Mouse (Mus musculus) neural tube, embryonic 14.5 days (tissue): ENCODE data around the gene Ptprh. TPM values are rescaled to one million over a fixed set of nuclear protein-coding genes. Genes with fewer than 3 reads are reported as not detected.

Experiments used
- ATAC-seq: fragments of 200-750 bp; cut with Nextera tagmentation; 2 replicates; pipeline ENCODE4 v1.8.0; 2017; ENCODE audit warnings: low read depth, mild to moderate bottlenecking, moderate TSS enrichment, moderate library complexity
- H3K27ac ChIP-seq: fragments of 300-500 bp; sonication (generic); 2 replicates; pipeline ENCODE4 v1.5.1; 2014; ENCODE audit warnings: low read depth, mild to moderate bottlenecking, control low read depth, low read length, moderate library complexity, mixed read lengths
- H3K27me3 ChIP-seq: fragments of 300-500 bp; sonication (generic); 2 replicates; pipeline ENCODE4 v1.6.1; 2014; ENCODE audit warnings: low read length; ENCODE audit not compliant: control insufficient read depth, insufficient read depth
- H3K36me3 ChIP-seq: fragments of 300-500 bp; sonication (generic); 2 replicates; pipeline ENCODE4 v1.6.1; 2014; ENCODE audit warnings: low read length, mixed read lengths; ENCODE audit not compliant: control insufficient read depth, insufficient read depth
- H3K4me1 ChIP-seq: fragments of 300-500 bp; sonication (generic); 2 replicates; pipeline ENCODE4 v1.6.1; 2014; ENCODE audit warnings: low read length; ENCODE audit not compliant: control insufficient read depth, insufficient read depth
- H3K4me2 ChIP-seq: fragments of 300-500 bp; sonication (generic); 2 replicates; pipeline ENCODE4 v1.6.1; 2014; ENCODE audit warnings: mild to moderate bottlenecking, low read depth, low read length, control low read depth
- H3K4me3 ChIP-seq: fragments of 300-500 bp; sonication (generic); 2 replicates; pipeline ENCODE4 v1.5.1; 2014; ENCODE audit warnings: low read depth, low read length, control low read depth, mixed read lengths
- H3K9ac ChIP-seq: fragments of 300-500 bp; sonication (generic); replicated peaks from 2 replicates; pipeline ENCODE4 v1.6.1; 2014; ENCODE audit warnings: low read depth, mild to moderate bottlenecking, control low read depth, low read length, mixed read lengths
- H3K9me3 ChIP-seq: fragments of 300-500 bp; sonication (generic); 2 replicates; pipeline ENCODE4 v1.6.1; 2016; ENCODE audit warnings: low read length; ENCODE audit not compliant: control insufficient read depth
- WGBS: fragments of 180-500 bp; shearing (Covaris S2); extraction: QIAGEN DNeasy Blood & Tissue Kit; methylation state at CpG from one replicate; pipeline ENCODE4 v1.1.7; 2014; 5-methylcytosine and 5-hydroxymethylcytosine counted together
- polyA plus RNA-seq: library from polyadenylated mRNA; unstranded; fragments of >200 nt; fragmentation: Nextera tagmentation; extraction: Ambion mirVana; gene quantifications from 2 replicates; pipeline ENCODE4 v1.2.1, GENCODE M21; 2014

The Ptprh gene
- polyA plus RNA-seq, 1 experiment from 2014 or later, result 0.20 TPM

DNA sequence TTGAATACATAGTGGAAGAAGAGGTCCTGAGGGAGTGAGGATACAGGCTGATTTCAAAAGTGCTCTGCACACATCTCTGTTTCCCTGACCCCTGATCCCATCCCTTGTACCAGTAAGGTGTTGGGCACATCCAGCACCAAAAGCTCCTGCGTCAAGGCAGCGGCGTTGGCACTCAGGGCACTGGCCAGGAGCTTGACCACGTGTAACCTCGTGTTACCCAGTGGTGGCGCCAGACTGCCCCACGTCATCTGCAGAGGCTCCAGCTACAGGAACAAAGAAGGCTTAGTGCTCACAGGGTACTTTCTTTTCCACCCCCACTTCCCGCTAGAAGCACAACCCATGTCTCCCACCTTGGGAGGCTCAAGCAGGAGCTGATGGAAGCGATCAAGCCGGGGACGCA is 37.3 kb upstream of the Ptprh start:
- Histone ChIP-seq H3K9me3 (no peaks in the 10 kb centered on the region), H3K4me2 (no peak overlapping the region), H3K27ac (no peak overlapping the region), H3K4me1 (no peaks in the 10 kb centered on the region), H3K9ac (no peak overlapping the region), H3K4me3 (no peak overlapping the region), H3K36me3 (peaks cover 49% of the 10 kb centered on the region), H3K27me3 (no peaks in the 10 kb centered on the region)
- ATAC-seq, result no peak
- WGBS, result 85% methylated on average over 11 of the region's 11 CpGs

DNA sequence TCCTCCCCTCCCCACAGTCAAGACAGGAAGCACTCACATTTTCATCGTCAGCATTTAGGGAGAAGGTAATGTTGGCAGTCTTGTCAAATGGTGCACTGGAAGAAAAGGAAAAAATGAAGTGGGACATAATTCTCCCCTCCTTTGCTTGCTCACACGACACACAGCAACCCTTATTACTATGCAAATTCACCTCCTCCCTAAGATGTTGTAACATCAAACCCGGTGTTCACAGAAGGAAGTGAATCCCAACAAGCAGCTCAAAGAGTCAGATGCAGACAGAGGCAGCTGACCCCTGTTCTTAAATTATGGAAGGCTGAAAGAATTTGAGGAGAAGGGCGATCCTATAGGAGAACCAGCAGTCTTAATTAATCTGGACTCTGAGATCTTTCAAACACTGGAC is 32.3 kb upstream of the Ptprh start:
- H3K27ac ChIP-seq, result no peak overlapping the region
- no peak overlapping the region for H3K4me2 ChIP-seq
- peaks cover 66% of the 10 kb centered on the region for H3K36me3 ChIP-seq
- no peak overlapping the region for H3K9ac ChIP-seq
- H3K9me3 ChIP-seq, result no peaks in the 10 kb centered on the region
- no peak for ATAC-seq
- no peaks in the 10 kb centered on the region for H3K4me1 ChIP-seq
- H3K27me3 ChIP-seq, result no peaks in the 10 kb centered on the region
- H3K4me3 ChIP-seq, result no peak overlapping the region
- WGBS, result 87% methylated on average over 4 of the region's 4 CpGs

DNA sequence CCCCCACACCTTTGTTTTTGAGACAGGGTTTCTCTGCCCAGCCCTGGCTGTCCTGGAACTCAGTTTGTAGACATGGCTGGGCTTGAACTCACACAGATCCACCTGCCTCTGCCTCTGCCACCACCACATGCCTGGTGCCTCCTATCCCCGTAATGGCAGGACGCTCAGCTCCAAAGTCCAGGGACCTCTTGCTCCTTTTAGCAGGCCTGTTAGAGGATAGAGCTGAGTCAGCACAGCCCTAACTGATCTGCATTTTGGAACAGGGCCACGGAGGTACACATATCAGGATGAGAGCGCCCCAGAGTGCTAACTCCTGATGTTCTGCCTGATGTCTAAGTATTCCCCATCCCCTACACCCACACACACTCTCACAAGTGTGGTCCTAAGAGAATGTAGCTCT is 27.2 kb upstream of the Ptprh start, which contains the start of gene Tmem86b:
Tmem86b (minus strand) TSS at position 392 of the 400 bp plus-strand sequence.
- Histone ChIP-seq H3K4me3 (no peak within 1 kb of the TSS), H3K27me3 (no peaks in the 10 kb centered on the region), H3K27ac (no peak within 1 kb of the TSS), H3K9ac (no peak within 1 kb of the TSS), H3K9me3 (no peaks in the 10 kb centered on the region), H3K4me2 (no peak within 1 kb of the TSS), H3K4me1 (no peaks in the 10 kb centered on the region), H3K36me3 (peaks cover 52% of the 10 kb centered on the region)
- ATAC-seq, result no peak
- WGBS, result 90% methylated on average over 4 of the region's 4 CpGs

DNA sequence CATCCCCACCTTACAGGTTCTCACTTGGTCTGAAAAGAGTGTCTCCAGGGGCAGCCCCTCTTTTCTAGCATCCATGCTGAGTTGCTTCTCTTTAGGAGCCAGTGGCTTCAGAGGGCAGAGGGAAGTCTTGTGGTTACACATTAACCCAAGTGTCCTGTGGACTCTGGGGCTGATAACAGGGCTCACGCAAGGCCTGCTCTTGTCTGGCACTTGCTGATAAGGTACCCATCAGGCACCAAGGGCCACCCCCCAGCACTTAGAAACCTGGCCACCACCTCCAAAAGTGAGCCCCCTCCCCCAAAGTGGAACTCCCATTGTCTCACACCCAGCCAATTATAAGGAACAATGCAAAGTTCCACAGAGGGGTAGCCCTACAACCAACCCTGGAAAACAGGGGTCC is 26.4 kb upstream of the Ptprh start:
- Histone ChIP-seq H3K4me2 (no peak overlapping the region), H3K27ac (no peak overlapping the region), H3K4me1 (no peaks in the 10 kb centered on the region), H3K9ac (no peak overlapping the region), H3K27me3 (no peaks in the 10 kb centered on the region), H3K4me3 (no peak overlapping the region), H3K36me3 (peaks cover 46% of the 10 kb centered on the region), H3K9me3 (no peaks in the 10 kb centered on the region)
- WGBS, result 84% methylated on average over 1 of the region's 1 CpGs
- no peak for ATAC-seq

DNA sequence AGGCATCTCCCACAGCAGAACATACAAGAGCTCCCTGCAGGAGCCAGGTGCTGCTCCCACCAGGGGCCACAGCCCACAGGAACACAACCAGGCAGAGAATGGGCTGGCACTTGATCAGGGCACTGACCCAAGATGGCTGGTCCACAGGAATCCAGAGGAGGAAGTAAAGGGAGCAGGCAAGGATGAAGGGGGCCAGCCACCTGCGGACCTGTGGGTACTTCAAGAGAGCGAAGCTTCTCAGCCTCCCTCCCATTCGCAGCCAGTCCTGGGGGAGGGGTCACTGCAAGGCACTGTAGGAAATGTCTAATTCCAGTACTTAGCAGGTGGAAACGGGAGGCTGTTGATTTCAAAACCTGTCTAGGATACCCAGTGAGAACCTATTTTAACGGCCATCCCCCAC is 25.7 kb upstream of the Ptprh start:
- H3K4me3 ChIP-seq, result no peak overlapping the region
- H3K27ac ChIP-seq, result no peak overlapping the region
- WGBS, result 92% methylated on average over 5 of the region's 5 CpGs
- no peaks in the 10 kb centered on the region for H3K9me3 ChIP-seq
- no peaks in the 10 kb centered on the region for H3K27me3 ChIP-seq
- H3K4me2 ChIP-seq, result no peak overlapping the region
- H3K36me3 ChIP-seq, result peaks cover 41% of the 10 kb centered on the region
- no peak overlapping the region for H3K9ac ChIP-seq
- no peaks in the 10 kb centered on the region for H3K4me1 ChIP-seq
- ATAC-seq, result no peak

DNA sequence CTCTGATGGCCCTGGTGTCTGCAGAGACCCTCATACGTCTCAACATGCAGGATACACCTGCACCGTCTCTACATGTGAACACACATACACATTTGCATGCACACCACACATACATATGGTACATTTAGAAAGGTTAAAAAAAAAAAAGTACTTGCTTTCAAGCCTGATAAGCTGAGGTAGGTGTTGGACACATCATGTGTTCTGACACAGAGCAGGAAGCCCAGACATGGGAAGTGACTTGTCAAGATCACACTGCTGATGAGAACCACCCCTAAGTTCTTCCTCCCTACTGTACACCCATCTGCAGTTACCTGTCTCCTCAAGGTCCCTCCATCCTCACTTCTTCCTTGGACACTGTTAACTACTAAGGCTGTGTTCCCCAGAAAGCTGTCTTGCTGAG is 22.1 kb upstream of the Ptprh start:
- ATAC-seq, result no peak
- H3K4me2 ChIP-seq, result no peak overlapping the region
- 91% methylated on average over 2 of the region's 2 CpGs for WGBS
- H3K27me3 ChIP-seq, result no peaks in the 10 kb centered on the region
- H3K27ac ChIP-seq, result no peak overlapping the region
- no peak overlapping the region for H3K9ac ChIP-seq
- no peaks in the 10 kb centered on the region for H3K9me3 ChIP-seq
- peaks cover 14% of the 10 kb centered on the region; the same call in 1 of the 2 replicates for H3K36me3 ChIP-seq
- no peak overlapping the region for H3K4me3 ChIP-seq
- no peaks in the 10 kb centered on the region for H3K4me1 ChIP-seq

DNA sequence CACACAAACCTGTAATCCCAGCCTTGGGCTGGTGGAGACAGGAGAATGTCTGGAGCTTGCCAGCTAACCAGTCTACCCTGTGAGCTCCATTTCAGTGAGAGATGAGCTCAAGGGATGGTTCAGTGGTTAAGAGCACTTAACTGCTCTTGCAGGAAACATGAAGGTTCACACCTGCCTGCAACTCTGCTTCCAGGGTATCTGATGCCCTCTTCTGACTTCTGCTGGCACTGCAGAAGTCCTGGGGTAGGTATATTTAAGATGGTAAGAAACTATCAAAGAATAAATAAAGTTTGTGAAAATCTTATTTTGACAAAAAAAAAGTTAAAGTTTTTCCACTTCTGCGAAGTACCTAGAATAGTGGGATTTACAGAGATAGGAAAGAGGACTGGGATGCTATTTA is 20.5 kb upstream of the Ptprh start:
- Histone ChIP-seq H3K4me2 (no peak overlapping the region), H3K9me3 (no peaks in the 10 kb centered on the region), H3K27ac (no peak overlapping the region), H3K4me1 (no peaks in the 10 kb centered on the region), H3K4me3 (no peak overlapping the region), H3K27me3 (no peaks in the 10 kb centered on the region), H3K9ac (no peak overlapping the region), H3K36me3 (peaks cover 11% of the 10 kb centered on the region; the same call in 1 of the 2 replicates)
- ATAC-seq, result peak; percentile 6; the same call in 1 of the 2 replicates
- 58% methylated on average over 1 of the region's 1 CpGs for WGBS

DNA sequence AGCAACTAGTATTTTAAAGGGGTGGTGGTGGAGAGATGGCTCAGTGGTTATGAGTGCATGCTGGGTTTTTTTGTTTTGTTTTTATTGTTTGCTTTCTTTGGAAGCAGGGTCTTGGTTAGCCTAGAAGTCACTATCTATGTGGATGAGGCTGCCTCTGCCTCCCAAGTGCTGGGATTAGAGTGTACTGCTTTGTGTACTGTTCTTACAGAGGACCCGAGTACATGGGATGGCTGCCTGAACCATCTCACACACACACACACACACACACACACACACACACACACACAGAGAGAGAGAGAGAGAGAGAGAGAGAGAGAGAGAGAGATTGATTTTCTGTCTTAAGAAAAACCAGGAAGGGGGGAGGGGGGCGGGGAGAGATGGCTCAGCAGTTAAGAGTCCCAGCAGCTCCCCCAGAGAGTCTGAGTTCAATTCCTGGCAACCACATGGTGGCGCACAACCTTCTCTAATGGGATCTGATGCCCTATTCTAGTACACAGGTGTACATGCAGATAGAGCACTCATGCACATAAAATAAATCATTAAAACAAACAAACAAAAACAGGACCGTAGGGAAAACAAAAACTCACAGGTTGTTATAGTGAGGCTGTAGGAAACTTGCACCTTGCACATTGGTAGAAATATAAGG is 19.8 kb upstream of the Ptprh start:
- H3K36me3 ChIP-seq, result peaks cover 5% of the 10 kb centered on the region; the same call in 1 of the 2 replicates
- H3K4me1 ChIP-seq, result no peaks in the 10 kb centered on the region
- no peak overlapping the region for H3K27ac ChIP-seq
- H3K27me3 ChIP-seq, result no peaks in the 10 kb centered on the region
- no peak overlapping the region for H3K4me2 ChIP-seq
- peak; percentile 81 for ATAC-seq
- no peak overlapping the region for H3K4me3 ChIP-seq
- WGBS, result 28% methylated on average over 4 of the region's 4 CpGs
- H3K9ac ChIP-seq, result no peak overlapping the region
- H3K9me3 ChIP-seq, result no peaks in the 10 kb centered on the region

DNA sequence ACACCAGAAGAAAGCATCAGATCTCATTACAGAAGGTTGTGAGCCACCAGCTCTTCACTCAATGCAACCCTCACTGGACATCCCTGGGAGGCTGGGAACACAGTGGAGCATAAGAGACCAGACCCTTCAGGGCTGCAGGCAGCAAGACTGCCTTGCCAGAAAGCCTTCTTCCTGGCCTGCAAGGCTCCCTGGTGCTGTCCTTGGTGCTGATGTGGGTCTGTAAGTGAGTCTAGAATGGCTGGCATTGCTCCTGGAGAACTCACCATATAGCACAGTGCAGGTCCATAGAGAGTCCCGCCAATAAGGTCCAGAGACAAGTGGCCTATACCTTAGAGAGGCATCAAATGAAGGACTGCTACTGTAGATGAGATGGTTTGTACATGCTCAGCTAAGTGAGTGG is 16.1 kb upstream of the Ptprh start:
- WGBS, result 26% methylated on average over 1 of the region's 1 CpGs
- Histone ChIP-seq H3K4me1 (no peaks in the 10 kb centered on the region), H3K27ac (no peak overlapping the region), H3K4me3 (no peak overlapping the region), H3K9me3 (no peaks in the 10 kb centered on the region), H3K4me2 (no peak overlapping the region), H3K36me3 (no peaks in the 10 kb centered on the region), H3K9ac (no peak overlapping the region), H3K27me3 (no peaks in the 10 kb centered on the region)
- no peak for ATAC-seq
